Mouse (Mus musculus): ENCODE measurements around the gene Ralgds.

GRCm38 (mm10) chr2:28596998-28597397, 84.1 kb downstream of the Ralgds start:
- no peak for TF ChIP-seq EP300 (IDR thresholded peaks at IDR 0.05; ENCODE audit: low read depth)
- no peak for TF ChIP-seq CTCF (IDR thresholded peaks at IDR 0.05; ENCODE audit: low read depth)
